Mouse (Mus musculus) left cerebral cortex, postnatal 14 days (tissue): Measurements from ENCODE around the gene Padi3. TPM values are rescaled to one million over a fixed set of nuclear protein-coding genes. Genes with fewer than 3 reads are reported as not detected.

Experiments
- DNase-seq, 2 experiments: peaks; one replicate each; pipeline ENCODE4 v3.0.0; 2021 to 2022; ENCODE audit warnings: low spot score in 2 of 2, mixed read lengths in 1 of 2
- intact Hi-C: fragments of 180-260 bp; cut with DNase I; formaldehyde crosslinking; loops from one replicate; pipeline ENCODE4 v1.15.1; 2025
- long read RNA-seq, 2 experiments: library from polyadenylated mRNA; stranded (forward); transcript quantifications; one replicate each; pipeline ENCODE4 v2.0.0; 2021
- total RNA-seq, 2 experiments: library from RNA; stranded (reverse); gene quantifications; 2 replicates each; pipeline ENCODE4 v1.2.3; 2021

The Padi3 gene
- total RNA-seq: under 1 TPM in 1 of 2 experiments, not detected in 1; 0.11 TPM
- long read RNA-seq, experiment 1: 0 reads
- long read RNA-seq, experiment 2: 0 reads

GRCm38 (mm10) chr4:140810458-140811260, at the start of gene Padi3:
Gene Padi3, minus strand, starts transcription at chr4:140810648.
- intact Hi-C loops: loop anchor here (5.0 kb wide), 1 partner anchor 128 kb away; no protein-coding TSS in a partner anchor
- no peak for DNase-seq

GRCm38 (mm10) chr4:140859291-140859690, 48.8 kb upstream of the Padi3 start:
- no peak for DNase-seq
- intact Hi-C loops: no loop called here

GRCm38 (mm10) chr4:140857813-140858212, 47.4 kb upstream of the Padi3 start:
- no peak for DNase-seq
- intact Hi-C loops: no loop called here

- intact Hi-C loops: no loop called here
- no peak for DNase-seq
These were observed 46.6 kb upstream of the Padi3 start for GRCm38 (mm10) chr4:140857041-140857440.

- no peak for DNase-seq
- intact Hi-C loops: no loop called here
These were observed 44.7 kb upstream of the Padi3 start for GRCm38 (mm10) chr4:140855151-140855550.

- intact Hi-C loops: no loop called here
- peak in 1 of 2 experiments; percentile 45 for DNase-seq
These were observed 44.0 kb upstream of the Padi3 start for GRCm38 (mm10) chr4:140854455-140854864.

GRCm38 (mm10) chr4:140853626-140854025, 43.2 kb upstream of the Padi3 start:
- no peak for DNase-seq
- intact Hi-C loops: no loop called here

GRCm38 (mm10) chr4:140849310-140849709, 38.9 kb upstream of the Padi3 start:
- no peak for DNase-seq
- intact Hi-C loops: no loop called here

- intact Hi-C loops: no loop called here
- DNase-seq: no peak
These were observed 35.2 kb upstream of the Padi3 start, which contains the start of gene Padi1 for GRCm38 (mm10) chr4:140845666-140846065. Gene Padi1, minus strand, starts transcription at chr4:140845778.

GRCm38 (mm10) chr4:140844991-140845390, 34.5 kb upstream of the Padi3 start:
- no peak for DNase-seq
- intact Hi-C loops: no loop called here

GRCm38 (mm10) chr4:140843670-140844280, 33.3 kb upstream of the Padi3 start:
- DNase-seq: no peak
- intact Hi-C loops: no loop called here

- DNase-seq: no peak
- intact Hi-C loops: no loop called here
These were observed 32.5 kb upstream of the Padi3 start for GRCm38 (mm10) chr4:140842909-140843308.

GRCm38 (mm10) chr4:140837879-140838278, 27.4 kb upstream of the Padi3 start:
- intact Hi-C loops: no loop called here
- DNase-seq: no peak

GRCm38 (mm10) chr4:140836208-140836866, 25.9 kb upstream of the Padi3 start:
- DNase-seq: no peak
- intact Hi-C loops: no loop called here

- intact Hi-C loops: no loop called here
- DNase-seq: no peak
These were observed 25.2 kb upstream of the Padi3 start for GRCm38 (mm10) chr4:140835682-140836081.

- DNase-seq: no peak
- intact Hi-C loops: no loop called here
These were observed 24.0 kb upstream of the Padi3 start for GRCm38 (mm10) chr4:140834327-140834934.

GRCm38 (mm10) chr4:140832821-140833220, 22.4 kb upstream of the Padi3 start:
- DNase-seq: no peak
- intact Hi-C loops: no loop called here

- intact Hi-C loops: no loop called here
- no peak for DNase-seq
These were observed 21.4 kb upstream of the Padi3 start for GRCm38 (mm10) chr4:140831808-140832207.

- intact Hi-C loops: no loop called here
- DNase-seq: no peak
These were observed 16.8 kb upstream of the Padi3 start for GRCm38 (mm10) chr4:140827237-140827636.

GRCm38 (mm10) chr4:140825942-140826341, 15.5 kb upstream of the Padi3 start:
- intact Hi-C loops: no loop called here
- DNase-seq: no peak
